Comparison of ENCODE assay signal across 9 mouse cellular contexts in the genomic region with DNA sequence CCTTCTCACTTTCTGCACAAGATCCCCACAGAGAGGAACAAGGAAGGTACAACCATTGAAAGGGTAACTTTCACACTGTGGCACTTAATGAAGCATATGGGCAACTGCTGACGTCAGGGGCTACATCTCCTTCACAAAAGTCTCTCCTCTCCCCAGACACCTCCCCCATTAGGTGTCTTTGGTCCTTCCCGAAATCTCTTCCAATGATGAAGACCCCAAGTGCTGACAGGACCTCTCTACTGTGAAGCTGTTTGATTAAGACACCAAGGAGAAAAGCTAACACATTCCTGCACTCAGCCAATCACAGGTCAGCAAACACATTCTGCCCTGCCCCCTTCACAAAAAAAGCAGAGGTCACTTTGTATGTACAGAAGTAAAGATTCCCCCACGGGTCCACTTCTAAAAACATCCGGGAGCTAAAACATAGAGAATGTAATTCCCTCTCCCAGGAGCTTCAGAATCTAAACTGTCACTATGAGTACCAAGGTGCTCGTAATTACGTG.
DNase-seq lines count a peak whose midpoint lies in the region; ATAC-seq lines count a peak whose summit lies in the region.
"Had no signal": no experiment of that assay in that cellular context is flagged by ENCODE, and none has a peak within 500 bp of the region (broad histone marks: within the 10 kb centered on the region; RNA-seq: fewer than 3 reads in every experiment).

No protein-coding gene starts in this region.

- no peak for ATAC-seq in hindbrain, embryonic 14.5 days (ENCODE audit: low FRiP score)
- ATAC-seq in midbrain, embryonic 15.5 days (replicated peaks), result no peak

- H3K9ac ChIP-seq in hindbrain, embryonic 14.5 days, result peak overlapping the region; percentile 67; the same call in 1 of the 2 replicates
- no peak overlapping the region for H3K9ac ChIP-seq in midbrain, embryonic 15.5 days

- H3K36me3 ChIP-seq in hindbrain, embryonic 14.5 days (replicated peaks; ENCODE audit: control insufficient read depth, insufficient read depth), result no peaks in the 10 kb centered on the region
- H3K36me3 ChIP-seq in midbrain, embryonic 15.5 days (replicated peaks), result no peaks in the 10 kb centered on the region

- H3K27me3 ChIP-seq in hindbrain, embryonic 14.5 days (ENCODE audit: control insufficient read depth, insufficient read depth, low read length), result peaks cover 16% of the 10 kb centered on the region
- peaks cover 10% of the 10 kb centered on the region; the same call in 1 of the 2 replicates for H3K27me3 ChIP-seq in midbrain, embryonic 15.5 days (replicated peaks)

- 3% methylated on average over 6 of the region's 6 CpGs for WGBS in hindbrain, embryonic 14.5 days
- WGBS in midbrain, embryonic 15.5 days, result 3% methylated on average over 6 of the region's 6 CpGs

- H3K27ac ChIP-seq in hindbrain, embryonic 14.5 days, result no peak overlapping the region
- H3K27ac ChIP-seq in midbrain, embryonic 15.5 days, result no peak overlapping the region
- H3K27ac ChIP-seq: macrophage had no signal

- H3K4me2 ChIP-seq in hindbrain, embryonic 14.5 days (replicated peaks), result peak overlapping the region; percentile 86
- H3K4me2 ChIP-seq in midbrain, embryonic 15.5 days, result peak overlapping the region; percentile 84

- H3K9me3 ChIP-seq in hindbrain, embryonic 14.5 days (ENCODE audit: control insufficient read depth, low read length), result no peaks in the 10 kb centered on the region
- H3K9me3 ChIP-seq in midbrain, embryonic 15.5 days, result no peaks in the 10 kb centered on the region

- H3K4me1 ChIP-seq in hindbrain, embryonic 14.5 days (replicated peaks; ENCODE audit: control insufficient read depth, insufficient read depth, low read length), result peaks cover 10% of the 10 kb centered on the region
- peaks cover 19% of the 10 kb centered on the region for H3K4me1 ChIP-seq in midbrain, embryonic 15.5 days

- peak overlapping the region; percentile 67 for H3K4me3 ChIP-seq in hindbrain, embryonic 14.5 days (replicated peaks; ENCODE audit: low read length)
- peak overlapping the region; percentile 95 for H3K4me3 ChIP-seq in midbrain, embryonic 15.5 days

- peak; percentile 21 for DNase-seq in kidney, adult 11 months
- no peak for DNase-seq in kidney, adult 8-10 months
- peak; percentile 26 for DNase-seq in embryo, embryonic 11 days
- DNase-seq in hindbrain, embryonic 14.5 days (ENCODE audit: low spot score), result no peak
- no peak for DNase-seq in c-Kit-positive CD71-positive TER-119-positive erythroid progenitor cells, embryonic 14.5 days (ENCODE audit: low spot score)
- no peak for DNase-seq in adrenal gland, postnatal 25 days
- no peak for DNase-seq in ovary, adult 18-20 months (ENCODE audit: low spot score)

Comparison
In these comparisons a context has a peak if more than half of its experiments do, and no peak if none do; other contexts are left out.
1. DNase-seq: peak in kidney, adult 11 months (single experiment) and embryo, embryonic 11 days (single experiment); none in kidney, adult 8-10 months (0 of 2), hindbrain, embryonic 14.5 days (single experiment), c-Kit-positive CD71-positive TER-119-positive erythroid progenitor cells, embryonic 14.5 days (single experiment), adrenal gland, postnatal 25 days (single experiment) and ovary, adult 18-20 months (single experiment).